In the genomic region with DNA sequence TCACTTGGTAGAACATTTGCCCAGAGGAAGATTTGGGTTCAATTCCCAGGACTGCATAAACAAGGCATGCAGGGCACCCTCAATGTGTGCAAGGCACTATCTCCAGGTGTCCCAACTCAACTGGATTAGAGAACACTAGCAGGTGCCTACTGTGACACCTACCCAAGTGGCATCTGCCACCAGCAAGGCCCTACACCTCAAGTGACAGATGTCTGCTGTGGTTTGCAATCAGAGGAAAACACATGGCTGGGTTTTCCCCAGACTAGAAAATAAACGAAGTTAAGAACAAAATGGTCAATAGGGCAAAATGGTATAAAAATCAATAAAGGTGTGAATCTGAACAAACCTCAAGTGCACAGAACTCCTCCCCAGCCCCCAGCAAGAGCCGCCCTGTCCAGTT, we compare ENCODE assay signal across 15 mouse cellular contexts. TPM values are rescaled to one million over a fixed set of nuclear protein-coding genes. Genes with fewer than 3 reads are reported as not detected.
DNase-seq lines count a peak whose midpoint lies in the region; ATAC-seq and TF ChIP-seq lines count a peak whose summit lies in the region.
"Had no signal": no experiment of that assay in that cellular context is flagged by ENCODE, and none has a peak within 500 bp of the region (broad histone marks: within the 10 kb centered on the region; RNA-seq: fewer than 3 reads in every experiment).

No protein-coding gene starts in this region.

- TF ChIP-seq CTCF in liver, adult 2 months (IDR thresholded peaks at IDR 0.05; ENCODE audit: low read depth, low read length): no peak
- TF ChIP-seq CTCF in CH12.LX (conservative IDR thresholded peaks at IDR 0.05 in 1 of 2, IDR thresholded peaks at IDR 0.05 in 1 of 2; ENCODE audit: low read depth in 2 of 2, low read length in 2 of 2): no peak

- TF ChIP-seq POLR2A in liver, adult 2 months (IDR thresholded peaks at IDR 0.05; ENCODE audit: extremely low read depth, insufficient read depth, low read length): no peak
- no peak for TF ChIP-seq POLR2A in CH12.LX (IDR thresholded peaks at IDR 0.05; ENCODE audit: low read depth, low read length)

- dilution Hi-C loops in CH12.LX (cut with MboI; ENCODE audit: extremely low pct_ligation_motif_present, extremely low pct_unique_long_range_greater_than_20kb, low sequenced_read_pairs): no loop called here

- H3K9me3 ChIP-seq in CH12.LX (replicated peaks; ENCODE audit: low read length): no peaks in the 10 kb centered on the region
- no peaks in the 10 kb centered on the region for H3K9me3 ChIP-seq in liver, embryonic 13.5 days (replicated peaks)
- H3K9me3 ChIP-seq: G1E; lung, embryonic 15.5 days had no signal

- no peak overlapping the region for H3K27ac ChIP-seq in liver, adult 2 months (replicated peaks; ENCODE audit: insufficient read depth, low read depth, low read length)
- H3K27ac ChIP-seq in CH12.LX (ENCODE audit: insufficient read depth, low read depth): peak overlapping the region; percentile 62; the same call in 1 of the 2 replicates
- H3K27ac ChIP-seq in liver, embryonic 13.5 days: peak overlapping the region; percentile 94
- H3K27ac ChIP-seq: lung, embryonic 15.5 days had no signal

- H3K4me1 ChIP-seq in liver, adult 2 months (ENCODE audit: control insufficient read depth, insufficient read depth, low read length): peaks cover 11% of the 10 kb centered on the region
- peaks cover 36 to 78% of the 10 kb centered on the region in 2 experiments for H3K4me1 ChIP-seq in CH12.LX (ENCODE audit: control insufficient read depth in 1 of 2, insufficient read depth in 2 of 2)
- H3K4me1 ChIP-seq in liver, embryonic 13.5 days (replicated peaks): peaks cover 89% of the 10 kb centered on the region

- H3K27me3 ChIP-seq in liver, adult 2 months (ENCODE audit: control insufficient read depth, insufficient read depth, low read length): no peaks in the 10 kb centered on the region
- H3K27me3 ChIP-seq in CH12.LX (replicated peaks): no peaks in the 10 kb centered on the region
- no peaks in the 10 kb centered on the region for H3K27me3 ChIP-seq in liver, embryonic 13.5 days
- H3K27me3 ChIP-seq: lung, embryonic 15.5 days had no signal

- peak; percentile 24 for DNase-seq in liver, adult 2 months (ENCODE audit: extremely low read depth, low read depth, low spot score)
- no peak for DNase-seq in liver
- DNase-seq in CH12.LX (ENCODE audit: extremely low read depth): no peak
- DNase-seq in liver, embryonic 13.5 days: no peak
- DNase-seq in thymus, postnatal 14 days: peak; percentile 59
- no peak for DNase-seq in gastrocnemius, postnatal 10 days
- DNase-seq in ovary, postnatal 10 days (ENCODE audit: low spot score): no peak
- DNase-seq: cerebellum, postnatal 36 days; forebrain, postnatal 0 days; kidney, adult 2 months had no signal

- TF ChIP-seq EP300 in CH12.LX (IDR thresholded peaks at IDR 0.05; ENCODE audit: low read length): peak; percentile 63; the same call in 1 of the 2 replicates

- no peak overlapping the region for H3K4me3 ChIP-seq in liver, adult 2 months (ENCODE audit: insufficient read depth, low read depth, low read length)
- no peak overlapping the region for H3K4me3 ChIP-seq in CH12.LX (replicated peaks in 1 of 3; ENCODE audit: low read depth in 2 of 3, low read length in 2 of 3, poor library complexity in 1 of 3)
- H3K4me3 ChIP-seq in liver, embryonic 13.5 days (replicated peaks): no peak overlapping the region
- H3K4me3 ChIP-seq: lung, embryonic 15.5 days had no signal

- H3K36me3 ChIP-seq in liver, adult 2 months (ENCODE audit: control insufficient read depth, insufficient read depth, low read length): no peaks in the 10 kb centered on the region
- H3K36me3 ChIP-seq in CH12.LX (replicated peaks in 1 of 2; ENCODE audit: control insufficient read depth in 1 of 2, insufficient read depth in 1 of 2, low read length in 1 of 2): peaks cover 14 to 63% of the 10 kb centered on the region in 2 experiments
- H3K36me3 ChIP-seq in liver, embryonic 13.5 days: peaks cover 24% of the 10 kb centered on the region

- H3K9ac ChIP-seq in liver, adult 2 months (ENCODE audit: low read depth, low read length): no peak overlapping the region
- H3K9ac ChIP-seq in CH12.LX (ENCODE audit: insufficient read depth, low read depth): no peak overlapping the region
- H3K9ac ChIP-seq in liver, embryonic 13.5 days: peak overlapping the region; percentile 64
- H3K9ac ChIP-seq: forebrain, postnatal 0 days; lung, embryonic 15.5 days had no signal

- in situ Hi-C loops in CH12.LX (cut with MboI; ENCODE audit: low pct_ligation_motif_present, low pct_unique_long_range_greater_than_20kb, low sequenced_read_pairs): loop anchor here (10.0 kb wide), 1 partner anchor 207 kb away; no protein-coding TSS in a partner anchor

- WGBS in liver, adult 2 months: 37% methylated on average over 2 of the region's 2 CpGs
- WGBS in liver, embryonic 13.5 days (ENCODE audit: insufficient replicate concordance): 42% methylated on average over 2 of the region's 2 CpGs

- ATAC-seq in liver, embryonic 13.5 days (ENCODE audit: low read depth): no peak
- ATAC-seq: forebrain, postnatal 0 days; midbrain, embryonic 16.5 days had no signal

- peaks cover 5% of the 10 kb centered on the region; the same call in 1 of the 2 replicates for H3K79me2 ChIP-seq in liver, adult 2 months (ENCODE audit: control insufficient read depth, insufficient read depth, low read length)
- peaks cover 98% of the 10 kb centered on the region for H3K79me2 ChIP-seq in CH12.LX (replicated peaks; ENCODE audit: control insufficient read depth, extremely low read depth, insufficient read depth, poor library complexity, severe bottlenecking)

- TF ChIP-seq RAD21 in CH12.LX (IDR thresholded peaks at IDR 0.05; ENCODE audit: low read depth, low read length): no peak

- H3K4me2 ChIP-seq in CH12.LX (ENCODE audit: insufficient read depth, low read depth, poor library complexity, severe bottlenecking): peak overlapping the region; percentile 57
- peak overlapping the region; percentile 61 for H3K4me2 ChIP-seq in liver, embryonic 13.5 days
- H3K4me2 ChIP-seq: lung, embryonic 15.5 days had no signal

TF ChIP-seq in CH12.LX, 34 proteins besides CTCF, POLR2A, EP300 and RAD21 (continues in another document):
- TF ChIP-seq MAFK (IDR thresholded peaks at IDR 0.05; ENCODE audit: insufficient replicate concordance, low read length) (no peak), RCOR1 (conservative IDR thresholded peaks at IDR 0.05; ENCODE audit: low read depth, low read length) (no peak), BHLHE40 (IDR thresholded peaks at IDR 0.05; ENCODE audit: low read depth, low read length) (peak; percentile 73), TCF12 (IDR thresholded peaks at IDR 0.05; ENCODE audit: low read depth, low read length) (peak; percentile 94), MXI1 (IDR thresholded peaks at IDR 0.05; ENCODE audit: low read depth, low read length) (peak; percentile 72; the same call in 1 of the 2 replicates), UBTF (IDR thresholded peaks at IDR 0.05; ENCODE audit: low read depth, low read length) (no peak), GABPA (IDR thresholded peaks at IDR 0.05; ENCODE audit: insufficient replicate concordance, low read depth, low read length) (no peak), USF1 (IDR thresholded peaks at IDR 0.05; ENCODE audit: low read depth, low read length) (no peak), ZKSCAN1 (IDR thresholded peaks at IDR 0.05; ENCODE audit: borderline replicate concordance, low read depth, low read length) (no peak), MAZ (IDR thresholded peaks at IDR 0.05; ENCODE audit: low read depth, low read length) (no peak), ELF1 (IDR thresholded peaks at IDR 0.05; ENCODE audit: low read depth, low read length) (no peak), NELFE (IDR thresholded peaks at IDR 0.05; ENCODE audit: low read depth, low read length) (no peak; the same call in 1 of the 2 replicates), CHD1 (IDR thresholded peaks at IDR 0.05; ENCODE audit: low read depth, low read length) (no peak)

RNA-seq across cellular contexts. Expression of a gene that starts 6.1 kb away (rescaled TPM):
- total RNA-seq in liver, adult 2 months (2014; rRNA removed): 14.1 and 17.2 TPM in 2 replicates
- 25.1 and 28.4 TPM in 2 replicates for polyA plus RNA-seq in liver, adult 2 months (2012; rRNA removed)
- 294 and 358 TPM in 2 replicates for total RNA-seq in CH12.LX (2012; rRNA removed)
- 439 and 448 TPM in 2 replicates for total RNA-seq in CH12.LX (2014; rRNA removed)
- polyA plus RNA-seq in CH12.LX (2012; ENCODE audit: insufficient read length, low read depth): 432 and 479 TPM in 2 replicates
- polyA plus RNA-seq in liver, embryonic 13.5 days (2015; fragmentation: Nextera tagmentation; extraction: Ambion mirVana): 292 and 314 TPM in 2 replicates
- 100 to 1,000 TPM; 132 to 134 TPM for total RNA-seq in gastrocnemius, postnatal 10 days (2021)

RNA-seq across cellular contexts. Expression of a gene that starts 16.4 kb away (rescaled TPM):
- total RNA-seq in liver, adult 2 months (2014; rRNA removed): 39.2 and 39.5 TPM in 2 replicates
- 29.6 and 32.6 TPM in 2 replicates for polyA plus RNA-seq in liver, adult 2 months (2012; rRNA removed)
- total RNA-seq in CH12.LX (2012; rRNA removed): 151 and 154 TPM in 2 replicates
- 59.8 and 65.3 TPM in 2 replicates for total RNA-seq in CH12.LX (2014; rRNA removed)
- 175 and 190 TPM in 2 replicates for polyA plus RNA-seq in CH12.LX (2012; ENCODE audit: insufficient read length, low read depth)
- 60.8 and 64.6 TPM in 2 replicates for polyA plus RNA-seq in liver, embryonic 13.5 days (2015; fragmentation: Nextera tagmentation; extraction: Ambion mirVana)
- total RNA-seq in gastrocnemius, postnatal 10 days (2021): 10 to 100 TPM; 17.3 to 19.0 TPM

RNA-seq across cellular contexts. Expression of a gene that starts 28.0 kb away (rescaled TPM):
- 106 and 107 TPM in 2 replicates for total RNA-seq in liver, adult 2 months (2014; rRNA removed)
- polyA plus RNA-seq in liver, adult 2 months (2012; rRNA removed): 24.0 and 27.2 TPM in 2 replicates
- 480 and 623 TPM in 2 replicates for total RNA-seq in CH12.LX (2012; rRNA removed)
- total RNA-seq in CH12.LX (2014; rRNA removed): 1,752 and 1,801 TPM in 2 replicates
- polyA plus RNA-seq in CH12.LX (2012; ENCODE audit: insufficient read length, low read depth): 960 and 1,020 TPM in 2 replicates
- 532 and 597 TPM in 2 replicates for polyA plus RNA-seq in liver, embryonic 13.5 days (2015; fragmentation: Nextera tagmentation; extraction: Ambion mirVana)
- total RNA-seq in gastrocnemius, postnatal 10 days (2021): 100 to 1,000 TPM; 182 to 195 TPM

RNA-seq across cellular contexts. Expression of a gene that starts 32.6 kb away (rescaled TPM):
- 1.6 and 1.7 TPM in 2 replicates for total RNA-seq in liver, adult 2 months (2014; rRNA removed)
- 3.2 and 4.0 TPM in 2 replicates for polyA plus RNA-seq in liver, adult 2 months (2012; rRNA removed)
- total RNA-seq in CH12.LX (2012; rRNA removed) (8.7 and 8.9 TPM in 2 replicates), CH12.LX (2014; rRNA removed) (6.0 and 7.5 TPM in 2 replicates)
- polyA plus RNA-seq in CH12.LX (2012; ENCODE audit: insufficient read length, low read depth): 12.5 TPM in 2 replicates
- polyA plus RNA-seq in liver, embryonic 13.5 days (2015; fragmentation: Nextera tagmentation; extraction: Ambion mirVana): 3.2 and 3.7 TPM in 2 replicates
- 1 to 10 TPM; 1.2 to 2.4 TPM for total RNA-seq in gastrocnemius, postnatal 10 days (2021)

RNA-seq across cellular contexts. Expression of a gene that starts 45.8 kb away (rescaled TPM):
- 23.0 and 36.3 TPM in 2 replicates for total RNA-seq in liver, adult 2 months (2014; rRNA removed)
- 49.1 and 101 TPM in 2 replicates for polyA plus RNA-seq in liver, adult 2 months (2012; rRNA removed)
- total RNA-seq in CH12.LX (2012; rRNA removed): 0.46 and 0.51 TPM in 2 replicates
- not detected in 2 replicates for total RNA-seq in CH12.LX (2014; rRNA removed)
- 0.68 and 0.71 TPM in 2 replicates for polyA plus RNA-seq in CH12.LX (2012; ENCODE audit: insufficient read length, low read depth)
- polyA plus RNA-seq in liver, embryonic 13.5 days (2015; fragmentation: Nextera tagmentation; extraction: Ambion mirVana): 0.06 TPM in 1 of 2 replicates, not detected in the other
- total RNA-seq in gastrocnemius, postnatal 10 days (2021): not detected
- total RNA-seq: forebrain, postnatal 0 days; gastrocnemius, postnatal 4 days; hematopoietic stem cell, adult 5-6 weeks had no signal
- polyA plus RNA-seq: G1E had no signal

Comparison
In these comparisons a context has a peak if more than half of its experiments do, and no peak if none do; other contexts are left out.
1. DNase-seq: peak in liver, adult 2 months (single experiment) and thymus, postnatal 14 days (single experiment); none in liver (single experiment), CH12.LX (single experiment), liver, embryonic 13.5 days (single experiment), gastrocnemius, postnatal 10 days (single experiment) and ovary, postnatal 10 days (single experiment).